Mouse (Mus musculus) small intestine, adult 2 months (tissue): Measurements from ENCODE around the gene Daam1.

Source experiments
- CTCF ChIP-seq: fragments of 200-500 bp; IDR thresholded peaks from 2 replicates; pipeline ENCODE4 v1.5.1; 2012; ENCODE audit warnings: low read depth, mild to moderate bottlenecking, control low read depth, inconsistent platforms, low read length, moderate library complexity, mixed read lengths; ENCODE audit not compliant: insufficient replicate concordance, insufficient read length; ENCODE audit errors: extremely low read depth
- POLR2A ChIP-seq: fragments of 200-500 bp; IDR thresholded peaks from 2 replicates; pipeline ENCODE4 v1.6.1; 2012; ENCODE audit warnings: low read depth, mild to moderate bottlenecking, control low read depth, inconsistent platforms, low read length, moderate library complexity

GRCm38 (mm10) chr12:71853694-71854093, 22.8 kb downstream of the Daam1 start:
- no peak for TF ChIP-seq POLR2A
- no peak for TF ChIP-seq CTCF
